In the genomic region with DNA sequence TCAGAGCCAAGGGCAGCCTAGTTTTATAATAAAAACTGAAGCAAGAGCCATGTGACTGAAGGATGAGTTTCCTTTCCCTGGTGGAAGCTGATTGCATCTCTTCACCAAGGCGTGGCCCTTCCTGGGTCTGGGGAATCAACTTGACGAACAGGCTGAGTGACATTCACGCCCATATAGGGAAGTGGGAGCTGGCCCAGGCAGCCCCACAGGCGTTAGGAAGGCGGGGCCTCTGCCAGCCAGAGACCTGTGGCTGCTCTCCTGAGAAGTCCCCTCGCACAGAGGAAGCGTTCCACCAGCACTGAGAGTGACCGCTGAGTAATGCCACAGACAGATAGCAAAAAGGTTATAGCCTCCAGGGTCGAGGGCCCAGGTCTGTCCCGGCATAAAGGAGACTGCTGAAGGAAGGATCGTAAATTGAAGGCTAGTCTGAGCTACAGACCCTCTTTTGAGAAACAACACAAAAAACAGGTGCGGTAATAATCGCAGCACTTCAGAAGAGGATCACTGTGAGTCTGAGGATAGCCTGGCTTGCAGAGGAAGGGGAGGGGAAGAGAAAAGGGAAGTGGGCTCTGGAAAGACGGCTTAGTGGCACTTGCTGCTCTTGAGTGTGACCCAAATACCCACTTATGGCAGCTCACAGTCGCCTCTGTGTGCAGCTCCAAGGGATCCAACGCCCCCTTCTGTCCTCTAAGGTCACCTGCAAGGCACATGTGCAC, we compare ENCODE assay signal across 8 mouse cellular contexts. TPM values are rescaled to one million over a fixed set of nuclear protein-coding genes. Genes with fewer than 3 reads are reported as not detected.
DNase-seq lines count a peak whose midpoint lies in the region; ATAC-seq lines count a peak whose summit lies in the region.

No protein-coding gene starts in this region.

- DNase-seq in left cerebral cortex, postnatal 14 days (ENCODE audit: low spot score in 2 of 2) = peak; percentile 43 to 52
- no peak for DNase-seq in left cerebral cortex, adult 11 months (ENCODE audit: low spot score)
- DNase-seq in cerebellum, postnatal 10 days = peak; percentile 49 to 54
- peak; percentile 61 for DNase-seq in gastrocnemius, postnatal 14 days
- peak; percentile 34 for DNase-seq in neural tube, embryonic 11.5 days (ENCODE audit: low spot score)
- peak; percentile 35 to 49 for DNase-seq in thymus, postnatal 10 days (ENCODE audit: low spot score in 2 of 2)

- peak overlapping the region; percentile 71 for H3K4me2 ChIP-seq in liver, embryonic 16.5 days (ENCODE audit: low read depth, low read length)
- peak overlapping the region; percentile 10 for H3K4me2 ChIP-seq in neural tube, embryonic 11.5 days (ENCODE audit: low read depth)

- peak overlapping the region; percentile 49 for H3K4me3 ChIP-seq in liver, embryonic 16.5 days (ENCODE audit: low read depth, low read length)
- H3K4me3 ChIP-seq in neural tube, embryonic 11.5 days (ENCODE audit: low read depth, low read length) = no peak overlapping the region

- H3K27ac ChIP-seq in liver, embryonic 16.5 days (ENCODE audit: low read length) = peak overlapping the region; percentile 86
- H3K27ac ChIP-seq in neural tube, embryonic 11.5 days (ENCODE audit: low read depth, low read length) = no peak overlapping the region

- intact Hi-C loops in left cerebral cortex, postnatal 14 days (cut with DNase I) = loop anchor here (1.0 kb wide), 1 partner anchor 82 kb away; no protein-coding TSS in a partner anchor
- intact Hi-C loops in gastrocnemius, postnatal 14 days (cut with DNase I; ENCODE audit: low total_unique reads) = loop anchor here (1.0 kb wide), 1 partner anchor 82 kb away; no protein-coding TSS in a partner anchor

- no peaks in the 10 kb centered on the region for H3K27me3 ChIP-seq in liver, embryonic 16.5 days (ENCODE audit: control insufficient read depth, insufficient read depth, low read depth, low read length)
- no peaks in the 10 kb centered on the region for H3K27me3 ChIP-seq in neural tube, embryonic 11.5 days (ENCODE audit: control insufficient read depth, insufficient read depth, low read length)

- WGBS in liver, embryonic 16.5 days (ENCODE audit: insufficient replicate concordance) = under 1% methylated on average over 16 of the region's 16 CpGs
- WGBS in neural tube, embryonic 11.5 days = 2% methylated on average over 16 of the region's 16 CpGs

- H3K36me3 ChIP-seq in liver, embryonic 16.5 days (ENCODE audit: control insufficient read depth, insufficient read depth) = no peaks in the 10 kb centered on the region
- H3K36me3 ChIP-seq in neural tube, embryonic 11.5 days (ENCODE audit: control insufficient read depth, insufficient read depth, low read length) = no peaks in the 10 kb centered on the region

- no peaks in the 10 kb centered on the region for H3K9me3 ChIP-seq in liver, embryonic 16.5 days (replicated peaks; ENCODE audit: control insufficient read depth, low read length)
- no peaks in the 10 kb centered on the region for H3K9me3 ChIP-seq in neural tube, embryonic 11.5 days (ENCODE audit: control insufficient read depth, low read length)

- H3K4me1 ChIP-seq in liver, embryonic 16.5 days (ENCODE audit: control insufficient read depth, low read depth, low read length) = peaks cover 27% of the 10 kb centered on the region
- H3K4me1 ChIP-seq in neural tube, embryonic 11.5 days (ENCODE audit: control insufficient read depth, insufficient read depth, low read length) = no peaks in the 10 kb centered on the region

- peak; percentile 61 for ATAC-seq in inflammation-experienced regulatory T-cells, adult 6 months
- ATAC-seq in liver, embryonic 16.5 days (ENCODE audit: low read depth) = peak; percentile 68
- no peak for ATAC-seq in neural tube, embryonic 11.5 days (ENCODE audit: insufficient read depth, low FRiP score, low TSS enrichment)

- peak overlapping the region; percentile 56 for H3K9ac ChIP-seq in liver, embryonic 16.5 days (ENCODE audit: low read depth, low read length)
- H3K9ac ChIP-seq in neural tube, embryonic 11.5 days (ENCODE audit: low read length) = no peak overlapping the region

RNA-seq across cellular contexts. Expression of gene Gatad2a, which starts 5.2 kb away (rescaled TPM):
- 10 to 100 TPM; 23.1 to 25.2 TPM for total RNA-seq in left cerebral cortex, postnatal 14 days (2021)
- total RNA-seq in gastrocnemius, postnatal 14 days (2021) = 10 to 100 TPM; 31.0 to 35.1 TPM
- polyA plus RNA-seq in inflammation-experienced regulatory T-cells, adult 6 months (2017; shearing (Covaris generic)) = 10 to 100 TPM; 20.1 to 29.0 (median 23.2) TPM
- 17.2 and 18.9 TPM in 2 replicates for polyA plus RNA-seq in liver, embryonic 16.5 days (2015; fragmentation: Nextera tagmentation; extraction: Ambion mirVana)
- 80.7 and 92.7 TPM in 2 replicates for polyA plus RNA-seq in neural tube, embryonic 11.5 days (2014; fragmentation: Nextera tagmentation; extraction: Ambion mirVana)

RNA-seq across cellular contexts. Expression of gene Mau2, which starts 41.2 kb away (rescaled TPM):
- total RNA-seq in left cerebral cortex, postnatal 14 days (2021) = 10 to 100 TPM; 82.8 to 83.3 TPM
- total RNA-seq in gastrocnemius, postnatal 14 days (2021) = 10 to 100 TPM; 22.6 to 26.3 TPM
- polyA plus RNA-seq in inflammation-experienced regulatory T-cells, adult 6 months (2017; shearing (Covaris generic)) = 10 to 100 TPM; 35.3 to 56.2 (median 45.5) TPM
- polyA plus RNA-seq in liver, embryonic 16.5 days (2015; fragmentation: Nextera tagmentation; extraction: Ambion mirVana) = 21.7 and 22.6 TPM in 2 replicates
- polyA plus RNA-seq in neural tube, embryonic 11.5 days (2014; fragmentation: Nextera tagmentation; extraction: Ambion mirVana) = 57.3 and 62.1 TPM in 2 replicates

RNA-seq across cellular contexts. Expression of gene Sugp1, which starts 41.3 kb away (rescaled TPM):
- total RNA-seq in left cerebral cortex, postnatal 14 days (2021) = 10 to 100 TPM; 47.7 to 52.0 TPM
- total RNA-seq in gastrocnemius, postnatal 14 days (2021) = 10 to 100 TPM; 17.7 to 17.9 TPM
- 10 to 100 TPM; 38.0 to 52.9 (median 52.6) TPM for polyA plus RNA-seq in inflammation-experienced regulatory T-cells, adult 6 months (2017; shearing (Covaris generic))
- 14.7 and 14.9 TPM in 2 replicates for polyA plus RNA-seq in liver, embryonic 16.5 days (2015; fragmentation: Nextera tagmentation; extraction: Ambion mirVana)
- polyA plus RNA-seq in neural tube, embryonic 11.5 days (2014; fragmentation: Nextera tagmentation; extraction: Ambion mirVana) = 39.2 and 39.5 TPM in 2 replicates
